Mouse (Mus musculus) frontal cortex, postnatal 25 days (tissue): ENCODE results near the gene Arl6ip4.

ENCODE experiments used
- DNase-seq, 2 experiments: peaks; one replicate each; pipeline ENCODE4 v3.0.0; 2022; ENCODE audit warnings: low spot score in 2 of 2

The Arl6ip4 gene

GRCm38 (mm10) chr5:124093852-124094604 is 21.9 kb upstream of the Arl6ip4 start:
- DNase-seq, result no peak

- DNase-seq, result no peak
These were observed 20.8 kb upstream of the Arl6ip4 start for GRCm38 (mm10) chr5:124095077-124095581.

GRCm38 (mm10) chr5:124095596-124096232 is 20.2 kb upstream of the Arl6ip4 start, which contains the start of gene Abcb9:
TSS of gene Abcb9 (minus strand) at chr5:124095798.
- peak; percentile 91 for DNase-seq

- DNase-seq, result no peak
These were observed 17.0 kb upstream of the Arl6ip4 start for GRCm38 (mm10) chr5:124098923-124099322.

GRCm38 (mm10) chr5:124100128-124101044 is 15.5 kb upstream of the Arl6ip4 start:
- DNase-seq, result no peak

- DNase-seq, result no peak
These were observed 13.6 kb upstream of the Arl6ip4 start for GRCm38 (mm10) chr5:124102326-124102725.

- DNase-seq, result no peak
These were observed 12.9 kb upstream of the Arl6ip4 start for GRCm38 (mm10) chr5:124103020-124103419.

GRCm38 (mm10) chr5:124103552-124103951 is 12.3 kb upstream of the Arl6ip4 start:
- no peak for DNase-seq

GRCm38 (mm10) chr5:124111077-124111741 is 4.7 kb upstream of the Arl6ip4 start:
- no peak for DNase-seq

- peak; percentile 90 to 92 for DNase-seq
These were observed 4.0 kb upstream of the Arl6ip4 start, which contains the start of gene Ogfod2 for GRCm38 (mm10) chr5:124111742-124112497. TSS of gene Ogfod2 (plus strand) at chr5:124112297.

- no peak for DNase-seq
These were observed 3.4 kb upstream of the Arl6ip4 start for GRCm38 (mm10) chr5:124112531-124112930.

- no peak for DNase-seq
These were observed 2.9 kb upstream of the Arl6ip4 start for GRCm38 (mm10) chr5:124113030-124113429.

- no peak for DNase-seq
These were observed 1.4 kb upstream of the Arl6ip4 start for GRCm38 (mm10) chr5:124114276-124115025.

- DNase-seq, result no peak
These were observed 358 bp upstream of the Arl6ip4 start for GRCm38 (mm10) chr5:124115531-124115930.

- DNase-seq, result no peak
These were observed 3.3 kb downstream of the Arl6ip4 start for GRCm38 (mm10) chr5:124119204-124119603.

GRCm38 (mm10) chr5:124122357-124122756 is 6.5 kb downstream of the Arl6ip4 start:
- DNase-seq, result no peak

- no peak for DNase-seq
These were observed 9.2 kb downstream of the Arl6ip4 start for GRCm38 (mm10) chr5:124125093-124125492.

- no peak for DNase-seq
These were observed 18.4 kb downstream of the Arl6ip4 start for GRCm38 (mm10) chr5:124134261-124134660.

- DNase-seq, result no peak
These were observed 22.2 kb downstream of the Arl6ip4 start for GRCm38 (mm10) chr5:124138066-124138465.

GRCm38 (mm10) chr5:124149028-124149427 is 33.1 kb downstream of the Arl6ip4 start:
- no peak for DNase-seq
